Mouse (Mus musculus) MN1 (cell line): ENCODE measurements at regions not wholly inside any gene's neighbourhood (a gene's known extent, or its start where the extent isn't known, plus 50 kb on each side); places are given as distances from the start of the nearest gene placed in this dataset.

ENCODE experiments used
- DNase-seq: peaks from one replicate; pipeline ENCODE4 v3.0.0-alpha.2; 2016; ENCODE audit warnings: low spot score

- DNase-seq, result peak; percentile 9
Observed at GRCm38 (mm10) chr3:14381421-14381992, 99.0 kb upstream of the Slc7a12 start.

GRCm38 (mm10) chr3:14390656-14391055 lies 89.8 kb upstream of the Slc7a12 start:
- DNase-seq, result no peak

GRCm38 (mm10) chr3:14398676-14399075 lies 81.8 kb upstream of the Slc7a12 start:
- DNase-seq, result no peak

GRCm38 (mm10) chr3:14408435-14409125 lies 71.9 kb upstream of the Slc7a12 start:
- no peak for DNase-seq
